Mouse (Mus musculus) cerebellum, adult 11 months (tissue): ENCODE results near the gene Ttc25.
"Not testable (repeated sequence)": the region's sequence is repeated elsewhere in the genome, so short reads cannot be mapped to it uniquely, and the experiment has no call there.

Experiments used
- DNase-seq: peaks from one replicate; pipeline ENCODE4 v3.0.0; 2022

Gene Ttc25

DNA sequence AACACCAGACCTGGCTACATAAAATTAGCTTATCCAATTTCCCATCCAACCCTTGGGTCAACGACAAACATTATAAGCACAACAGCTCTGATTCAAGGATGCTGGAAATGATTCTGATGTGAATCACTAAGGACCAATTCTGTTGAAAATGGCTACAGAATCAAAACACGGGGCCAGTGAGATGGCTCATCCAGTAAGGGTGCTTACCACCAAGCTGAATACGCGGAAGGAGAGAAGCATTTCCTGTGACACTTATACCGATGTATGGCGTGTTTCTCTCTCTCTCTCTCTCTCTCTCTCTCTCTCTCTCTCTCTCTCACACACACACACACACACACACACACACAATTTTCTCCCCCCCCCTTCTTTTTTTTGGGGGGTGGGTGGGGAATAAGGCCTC is 61.7 kb downstream of the Ttc25 start:
- no peak for DNase-seq

DNA sequence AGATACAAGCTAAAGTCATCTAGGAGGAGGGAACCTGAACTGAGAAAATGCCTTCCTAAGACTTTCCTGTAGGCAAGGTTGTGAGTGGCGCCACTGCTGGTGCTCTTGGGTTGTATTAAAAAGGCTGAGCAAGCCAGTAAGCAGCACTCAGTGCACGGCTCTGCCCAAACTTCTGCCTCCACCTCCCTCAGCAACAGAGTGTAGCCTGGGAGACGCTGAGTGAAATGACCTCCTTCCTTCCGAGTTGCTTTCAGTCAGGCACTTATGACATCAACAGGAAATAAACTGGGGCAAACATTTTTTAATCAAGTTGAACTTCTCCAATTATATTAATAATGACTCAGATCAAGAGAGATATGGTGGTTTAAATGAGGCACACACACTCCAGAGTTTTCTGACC is 63.4 kb downstream of the Ttc25 start:
- no peak for DNase-seq

DNA sequence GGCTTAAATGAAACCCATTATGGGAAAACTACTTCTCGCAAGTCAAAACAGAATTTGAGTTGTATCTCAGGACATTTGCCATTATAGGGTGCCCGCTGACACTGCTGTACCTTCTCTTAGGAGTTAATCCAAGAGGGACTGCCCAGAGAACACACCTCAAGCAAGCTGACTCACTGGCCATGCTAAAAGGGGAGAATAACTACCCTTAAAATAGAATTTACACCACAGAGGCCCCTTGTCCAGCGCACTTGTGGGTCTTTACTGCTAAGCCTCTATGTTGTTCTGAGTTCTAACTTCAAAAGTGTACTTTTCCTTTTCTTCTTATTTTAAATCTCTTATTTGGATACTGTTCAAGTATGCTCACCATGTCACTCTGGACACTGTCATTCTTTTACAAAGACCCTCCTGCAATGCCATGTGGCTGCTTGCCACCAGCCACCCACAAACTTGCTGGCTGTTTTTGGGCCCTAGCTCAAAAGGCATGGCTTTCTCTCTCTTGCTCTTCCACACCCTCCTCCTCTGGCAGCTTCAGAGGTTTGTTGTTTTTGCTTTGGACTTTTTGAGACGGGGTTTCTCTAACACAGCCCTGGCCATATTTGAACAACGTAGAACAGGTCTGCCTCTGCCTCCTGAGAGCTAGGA is 64.1 kb downstream of the Ttc25 start:
- no peak for DNase-seq

GRCm38 (mm10) chr11:100609997-100610680 is 64.7 kb downstream of the Ttc25 start:
- no peak for DNase-seq

- no peak for DNase-seq
Measured at GRCm38 (mm10) chr11:100611627-100612026, 66.2 kb downstream of the Ttc25 start.

GRCm38 (mm10) chr11:100613241-100613640 is 67.8 kb downstream of the Ttc25 start:
- DNase-seq = no peak

DNA sequence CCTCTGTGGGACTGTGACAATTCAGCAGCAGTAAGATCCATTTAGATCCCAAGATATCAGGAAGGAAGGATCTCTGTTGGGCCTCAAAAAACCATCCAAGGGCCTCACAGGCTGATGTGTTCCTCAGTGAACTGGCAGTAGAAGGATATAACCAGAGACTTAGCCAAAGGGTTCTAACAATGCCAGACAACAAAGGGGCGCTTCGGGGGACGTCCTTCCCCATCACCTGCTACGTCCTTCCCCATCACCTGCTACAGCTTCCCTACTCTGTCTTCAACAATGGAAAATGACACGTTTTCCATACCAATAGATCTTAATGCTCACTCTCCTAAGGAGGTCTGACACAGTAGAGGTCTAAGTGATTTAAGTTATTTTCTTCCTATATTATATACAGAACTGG is 70.9 kb downstream of the Ttc25 start:
- no peak for DNase-seq

DNA sequence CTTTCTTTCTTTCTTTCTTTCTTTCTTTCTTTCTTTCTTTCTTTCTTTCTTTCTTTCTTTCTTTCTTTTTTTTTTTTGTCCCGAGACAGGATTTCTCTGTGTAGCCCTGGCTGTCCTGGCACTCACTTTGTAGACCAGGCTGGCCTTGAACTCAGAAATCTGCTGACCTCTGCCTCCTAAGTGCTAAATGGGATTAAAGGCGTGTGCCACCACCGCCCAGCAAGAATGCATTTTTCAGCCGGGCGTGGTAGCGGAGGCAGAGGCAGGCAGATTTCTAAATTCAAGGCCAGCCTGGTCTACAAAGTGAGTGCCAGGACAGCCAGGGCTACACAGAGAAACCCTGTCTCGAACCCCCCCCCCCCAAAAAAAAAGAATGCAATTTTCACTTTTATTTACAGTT is 71.4 kb downstream of the Ttc25 start:
- not testable (repeated sequence) for DNase-seq

DNA sequence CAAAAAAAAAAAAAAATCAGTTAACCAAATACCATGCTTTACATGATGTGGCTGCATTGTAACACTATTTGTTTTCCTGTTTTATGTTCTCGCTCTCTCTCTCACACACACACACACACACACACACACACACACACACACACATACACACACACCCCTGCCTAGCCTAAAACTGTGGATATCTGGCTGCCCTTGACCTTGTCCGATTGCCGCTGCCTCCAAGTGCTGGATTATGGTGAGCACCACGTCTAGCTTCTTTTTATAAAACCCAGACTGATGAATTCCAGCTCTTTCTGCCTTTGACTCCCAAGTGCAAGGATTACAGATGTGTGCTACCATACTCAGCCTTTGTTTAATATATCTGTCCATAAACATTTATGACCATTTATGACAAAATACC is 72.1 kb downstream of the Ttc25 start:
- DNase-seq = no peak

DNA sequence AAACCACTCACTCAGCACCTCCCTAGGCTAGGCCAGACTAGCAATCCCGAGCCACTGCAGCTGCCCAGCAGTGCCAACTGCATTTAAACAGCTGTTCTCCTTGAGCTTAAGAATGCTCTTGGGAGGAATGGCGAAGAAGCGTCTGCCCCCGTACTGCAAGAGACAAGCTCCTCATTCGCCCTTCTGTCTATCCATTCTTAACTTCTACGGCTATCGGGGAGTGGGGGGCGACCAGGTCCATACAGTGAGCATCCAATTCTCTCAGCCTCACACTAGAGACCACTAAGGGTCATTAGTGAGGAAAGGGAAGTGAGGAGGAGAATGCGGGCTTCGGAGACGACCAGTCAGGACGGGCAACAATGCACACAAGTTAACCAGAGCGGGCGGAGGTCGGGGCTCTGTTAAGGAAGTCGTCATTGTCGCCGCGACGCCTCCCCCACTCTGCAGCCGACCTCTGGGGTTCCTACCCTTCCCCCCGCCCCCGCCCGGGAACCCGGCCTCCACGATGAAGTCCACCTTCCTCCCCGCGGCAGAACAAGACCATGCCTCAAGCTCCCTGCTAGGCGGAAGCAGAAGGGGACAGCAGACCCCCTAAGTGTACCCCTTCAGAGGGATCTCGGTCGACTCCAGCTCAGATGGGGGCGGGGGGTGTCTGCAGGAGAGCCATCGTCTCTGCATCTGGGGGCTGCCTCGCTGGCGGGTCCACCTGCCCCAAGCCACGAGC is 73.5 kb downstream of the Ttc25 start, which contains the start of gene Nkiras2:
TSS of gene Nkiras2 (plus strand) at position 484 of the 724 bp plus-strand sequence.
- DNase-seq = no peak

DNA sequence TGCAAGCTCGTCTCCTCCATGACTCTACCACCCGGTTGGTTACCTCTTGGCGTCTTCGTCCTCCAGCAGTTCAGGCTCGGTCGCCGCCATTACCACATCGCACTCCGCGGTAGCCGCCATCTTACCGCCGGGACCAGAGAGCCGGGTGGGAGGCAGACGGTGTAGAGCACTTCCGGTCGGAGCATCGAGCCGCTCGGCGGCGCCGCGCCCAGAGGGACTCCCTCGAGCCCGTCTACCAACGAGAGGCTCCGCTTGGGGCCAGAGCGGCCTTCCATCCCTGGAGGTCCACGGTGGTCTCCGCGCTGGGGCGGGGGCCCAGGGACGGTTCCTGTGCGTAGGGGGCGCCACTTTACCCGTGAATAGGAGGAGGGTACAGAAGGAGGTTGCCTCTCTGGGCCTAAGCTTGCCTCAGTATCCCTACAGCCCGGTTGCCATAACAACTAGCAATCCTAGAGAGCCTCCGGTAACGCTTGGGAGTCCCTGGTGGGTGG is 74.1 kb downstream of the Ttc25 start:
- peak; percentile 93 for DNase-seq

GRCm38 (mm10) chr11:100619982-100620381 is 74.6 kb downstream of the Ttc25 start, which contains the start of gene Dnajc7:
Dnajc7 (minus strand) TSS chr11:100620168.
- no peak for DNase-seq
